Mouse (Mus musculus): ENCODE results near the gene Smap2. TPM values are rescaled to one million over a fixed set of nuclear protein-coding genes. Genes with fewer than 3 reads are reported as not detected.

The Smap2 gene
- polyA plus RNA-seq, 1 experiment from 2014 or later = 15.9 TPM

GRCm38 (mm10) chr4:120974711-120975427, 42.2 kb downstream of the Smap2 start:
- Histone ChIP-seq H3K9ac (no peak overlapping the region), H3K4me1 (replicated peaks) (0 out of 2 replicates have a peak, but pooled peaks cover 4% of the 10 kb centered on the region), H3K4me2 (no peak overlapping the region), H3K4me3 (replicated peaks) (no peak overlapping the region), H3K27me3 (no peaks in the 10 kb centered on the region), H3K27ac (replicated peaks) (peak overlapping the region; percentile 70), H3K9me3 (replicated peaks) (no peaks in the 10 kb centered on the region), H3K36me3 (replicated peaks) (peaks cover 71% of the 10 kb centered on the region)
- ATAC-seq (ENCODE audit: insufficient read depth) = peak; percentile 89
- 68% methylated on average over 11 of the region's 11 CpGs for whole genome bisulfite sequencing (ENCODE audit: insufficient replicate concordance)

GRCm38 (mm10) chr4:120971842-120972241, 45.2 kb downstream of the Smap2 start:
- ATAC-seq (ENCODE audit: insufficient read depth) = no peak
- no peaks in the 10 kb centered on the region for H3K27me3 ChIP-seq
- no peaks in the 10 kb centered on the region for H3K9me3 ChIP-seq (replicated peaks)
- H3K4me1 ChIP-seq (replicated peaks) = 0 out of 2 replicates have a peak, but pooled peaks cover 4% of the 10 kb centered on the region
- H3K4me2 ChIP-seq = no peak overlapping the region
- WGBS (ENCODE audit: insufficient replicate concordance) = 83% methylated on average over 8 of the region's 8 CpGs
- H3K4me3 ChIP-seq (replicated peaks) = no peak overlapping the region
- no peak overlapping the region for H3K27ac ChIP-seq (replicated peaks)
- H3K9ac ChIP-seq = no peak overlapping the region
- H3K36me3 ChIP-seq (replicated peaks) = peaks cover 87% of the 10 kb centered on the region

- Histone ChIP-seq H3K36me3 (replicated peaks) (peaks cover 70% of the 10 kb centered on the region), H3K27ac (replicated peaks) (no peak overlapping the region), H3K9me3 (replicated peaks) (no peaks in the 10 kb centered on the region), H3K4me2 (no peak overlapping the region), H3K9ac (no peak overlapping the region), H3K4me3 (replicated peaks) (no peak overlapping the region), H3K4me1 (replicated peaks) (0 out of 2 replicates have a peak, but pooled peaks cover 2% of the 10 kb centered on the region), H3K27me3 (no peaks in the 10 kb centered on the region)
- 71% methylated on average over 5 of the region's 5 CpGs for WGBS (ENCODE audit: insufficient replicate concordance)
- no peak for ATAC-seq (ENCODE audit: insufficient read depth)
Observed at GRCm38 (mm10) chr4:120969382-120970146, 47.5 kb downstream of the Smap2 start.

GRCm38 (mm10) chr4:120968486-120968885, 48.6 kb downstream of the Smap2 start:
- H3K4me1 ChIP-seq (replicated peaks) = no peaks in the 10 kb centered on the region
- no peak overlapping the region for H3K27ac ChIP-seq (replicated peaks)
- H3K27me3 ChIP-seq = no peaks in the 10 kb centered on the region
- no peak for ATAC-seq (ENCODE audit: insufficient read depth)
- no peaks in the 10 kb centered on the region for H3K9me3 ChIP-seq (replicated peaks)
- H3K4me3 ChIP-seq (replicated peaks) = no peak overlapping the region
- no peak overlapping the region for H3K4me2 ChIP-seq
- WGBS (ENCODE audit: insufficient replicate concordance) = 84% methylated on average over 9 of the region's 9 CpGs
- H3K36me3 ChIP-seq (replicated peaks) = peaks cover 59% of the 10 kb centered on the region
- H3K9ac ChIP-seq = no peak overlapping the region

- peaks cover 26% of the 10 kb centered on the region for H3K4me1 ChIP-seq (replicated peaks)
- no peak overlapping the region for H3K4me3 ChIP-seq (replicated peaks)
- no peak overlapping the region for H3K4me2 ChIP-seq
- no peak overlapping the region for H3K27ac ChIP-seq (replicated peaks)
- no peak overlapping the region for H3K9ac ChIP-seq
- no peak for ATAC-seq (ENCODE audit: insufficient read depth)
- 77% methylated on average over 1 of the region's 1 CpGs for WGBS (ENCODE audit: insufficient replicate concordance)
- H3K27me3 ChIP-seq = no peaks in the 10 kb centered on the region
- no peaks in the 10 kb centered on the region for H3K36me3 ChIP-seq (replicated peaks)
- no peaks in the 10 kb centered on the region for H3K9me3 ChIP-seq (replicated peaks)
Observed at GRCm38 (mm10) chr4:120955586-120955985, 61.5 kb downstream of the Smap2 start.

GRCm38 (mm10) chr4:120953667-120954066, 63.4 kb downstream of the Smap2 start:
- no peak overlapping the region for H3K4me3 ChIP-seq (replicated peaks)
- no peaks in the 10 kb centered on the region for H3K36me3 ChIP-seq (replicated peaks)
- no peaks in the 10 kb centered on the region for H3K27me3 ChIP-seq
- no peak overlapping the region for H3K9ac ChIP-seq
- no peak overlapping the region; the same call in 1 of the 2 replicates for H3K27ac ChIP-seq (replicated peaks)
- H3K4me1 ChIP-seq (replicated peaks) = peaks cover 34% of the 10 kb centered on the region
- no peaks in the 10 kb centered on the region for H3K9me3 ChIP-seq (replicated peaks)
- WGBS (ENCODE audit: insufficient replicate concordance) = 46% methylated on average over 1 of the region's 1 CpGs
- no peak overlapping the region for H3K4me2 ChIP-seq
- no peak for ATAC-seq (ENCODE audit: insufficient read depth)

- 16% methylated on average over 4 of the region's 4 CpGs for WGBS (ENCODE audit: insufficient replicate concordance)
- Histone ChIP-seq H3K9ac (no peak overlapping the region), H3K4me2 (peak overlapping the region; percentile 99)
Observed at GRCm38 (mm10) chr4:120953038-120953437, 64.0 kb downstream of the Smap2 start.

GRCm38 (mm10) chr4:120952163-120952562, 64.9 kb downstream of the Smap2 start:
- WGBS (ENCODE audit: insufficient replicate concordance) = 5% methylated on average over 6 of the region's 6 CpGs
- H3K9me3 ChIP-seq (replicated peaks) = no peaks in the 10 kb centered on the region
- no peaks in the 10 kb centered on the region; the same call in 1 of the 2 replicates for H3K36me3 ChIP-seq (replicated peaks)
- peak overlapping the region; percentile 99 for H3K4me2 ChIP-seq
- peak overlapping the region; percentile 85 for H3K9ac ChIP-seq
- peak overlapping the region; percentile 80 for H3K4me3 ChIP-seq (replicated peaks)
- H3K4me1 ChIP-seq (replicated peaks) = peaks cover 34% of the 10 kb centered on the region
- H3K27ac ChIP-seq (replicated peaks) = peak overlapping the region; percentile 90
- no peaks in the 10 kb centered on the region for H3K27me3 ChIP-seq
- no peak for ATAC-seq (ENCODE audit: insufficient read depth)

More at GRCm38 (mm10) chr4:120953038-120953437, 64.0 kb downstream of the Smap2 start:
- no peak overlapping the region for H3K4me3 ChIP-seq (replicated peaks)
- H3K27ac ChIP-seq (replicated peaks) = peak overlapping the region; percentile 90
- H3K36me3 ChIP-seq (replicated peaks) = no peaks in the 10 kb centered on the region
- H3K27me3 ChIP-seq = no peaks in the 10 kb centered on the region
- peaks cover 34% of the 10 kb centered on the region for H3K4me1 ChIP-seq (replicated peaks)
- no peaks in the 10 kb centered on the region for H3K9me3 ChIP-seq (replicated peaks)
- ATAC-seq (ENCODE audit: insufficient read depth) = no peak

GRCm38 (mm10) chr4:120951428-120951973, 65.5 kb downstream of the Smap2 start, which contains the start of gene Zfp69:
TSS of gene Zfp69 (minus strand) at chr4:120951699.
- Histone ChIP-seq H3K36me3 (replicated peaks) (peaks cover 3% of the 10 kb centered on the region; the same call in 1 of the 2 replicates), H3K4me2 (peak within 1 kb of the TSS; percentile 99), H3K9ac (peak within 1 kb of the TSS; percentile 85), H3K27me3 (no peaks in the 10 kb centered on the region), H3K27ac (replicated peaks) (peak within 1 kb of the TSS; percentile 90), H3K4me3 (replicated peaks) (peak within 1 kb of the TSS; percentile 80), H3K4me1 (replicated peaks) (peaks cover 34% of the 10 kb centered on the region), H3K9me3 (replicated peaks) (no peaks in the 10 kb centered on the region)
- ATAC-seq (ENCODE audit: insufficient read depth) = peak; percentile 95
- under 1% methylated on average over 60 of the region's 60 CpGs for WGBS (ENCODE audit: insufficient replicate concordance)

GRCm38 (mm10) chr4:120950763-120951427, 66.2 kb downstream of the Smap2 start:
- H3K4me2 ChIP-seq = peak overlapping the region; percentile 99
- peaks cover 8% of the 10 kb centered on the region; the same call in 1 of the 2 replicates for H3K36me3 ChIP-seq (replicated peaks)
- H3K27me3 ChIP-seq = no peaks in the 10 kb centered on the region
- peaks cover 34% of the 10 kb centered on the region for H3K4me1 ChIP-seq (replicated peaks)
- H3K4me3 ChIP-seq (replicated peaks) = peak overlapping the region; percentile 80
- no peaks in the 10 kb centered on the region for H3K9me3 ChIP-seq (replicated peaks)
- H3K27ac ChIP-seq (replicated peaks) = peak overlapping the region; percentile 90
- ATAC-seq (ENCODE audit: insufficient read depth) = peak; percentile 6; the same call in 1 of the 2 replicates
- H3K9ac ChIP-seq = peak overlapping the region; percentile 85
- 3% methylated on average over 20 of the region's 20 CpGs for WGBS (ENCODE audit: insufficient replicate concordance)

All from liver, embryonic 15.5 days (tissue).